Mouse (Mus musculus) skeletal muscle tissue, adult 2 months (tissue): ENCODE data around the gene Efl1.
A peak's percentile ranks its signal among the peaks of the same experiment; 100 is the strongest.

Experiments used
- DNase-seq: peaks from one replicate; pipeline ENCODE4 v3.0.0-alpha.2; 2012; ENCODE audit warnings: low read depth, low spot score

The Efl1 gene

DNA sequence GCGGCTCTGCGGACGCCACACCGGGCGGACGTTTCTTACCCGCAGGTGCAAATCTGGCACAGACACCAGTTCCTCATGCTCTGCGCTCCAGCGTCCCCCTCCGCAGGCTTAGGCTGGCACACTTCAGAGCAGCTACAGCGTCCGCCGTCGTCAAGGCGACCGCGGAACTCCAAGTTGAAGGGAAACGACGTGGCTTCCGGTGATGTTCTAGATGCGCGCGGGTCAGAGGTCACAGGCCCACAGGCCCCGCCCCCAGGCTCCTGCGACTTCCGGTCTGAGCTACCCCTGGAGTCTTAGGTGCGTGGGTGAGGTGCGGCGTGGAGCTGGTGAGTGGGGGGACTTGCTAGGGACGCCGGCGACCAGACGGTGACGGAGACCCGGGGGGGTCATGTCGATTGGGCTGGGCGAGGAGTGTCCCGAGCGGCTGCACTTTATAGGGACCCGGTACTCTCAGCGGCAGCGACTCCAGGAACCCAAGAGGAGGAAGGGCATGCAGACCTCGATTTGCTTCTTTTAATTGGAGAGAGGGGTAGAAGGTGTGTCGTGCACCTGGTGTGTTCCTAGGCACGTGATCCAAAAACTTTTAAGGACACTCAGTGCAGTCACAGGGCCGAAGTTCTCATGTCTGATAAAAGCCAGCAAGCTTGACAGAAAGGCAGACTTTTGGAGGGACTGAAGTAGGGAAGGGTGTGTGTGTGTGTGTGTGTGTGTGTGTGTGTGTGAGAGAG is at the start of gene Efl1, which contains the start of gene Saxo2:
Efl1 (plus strand) TSS at position 262 of the 728 bp plus-strand sequence.
Saxo2 (minus strand) TSS at position 176 of the 728 bp plus-strand sequence.
- DNase-seq = peak; percentile 88

DNA sequence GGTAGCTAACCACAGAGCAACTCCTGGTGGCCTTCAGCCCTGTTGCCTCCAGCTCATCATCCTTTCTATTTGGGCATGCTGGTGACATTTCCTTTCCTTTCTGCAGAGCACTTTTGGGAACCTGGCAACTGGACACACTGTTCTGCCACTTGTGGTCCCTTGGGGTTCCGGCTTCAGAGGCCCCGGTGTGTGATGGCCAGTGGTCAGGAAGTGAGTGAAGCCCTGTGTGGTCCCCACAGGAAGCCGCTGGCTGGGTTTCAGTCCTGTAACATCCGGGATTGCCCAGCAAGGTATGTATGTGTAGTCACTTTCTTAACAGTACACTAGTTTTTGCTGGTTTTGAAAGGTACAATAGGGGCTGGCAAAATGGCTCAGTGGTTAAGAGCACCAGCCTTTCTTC is 46.4 kb upstream of the Efl1 start:
- no peak for DNase-seq

DNA sequence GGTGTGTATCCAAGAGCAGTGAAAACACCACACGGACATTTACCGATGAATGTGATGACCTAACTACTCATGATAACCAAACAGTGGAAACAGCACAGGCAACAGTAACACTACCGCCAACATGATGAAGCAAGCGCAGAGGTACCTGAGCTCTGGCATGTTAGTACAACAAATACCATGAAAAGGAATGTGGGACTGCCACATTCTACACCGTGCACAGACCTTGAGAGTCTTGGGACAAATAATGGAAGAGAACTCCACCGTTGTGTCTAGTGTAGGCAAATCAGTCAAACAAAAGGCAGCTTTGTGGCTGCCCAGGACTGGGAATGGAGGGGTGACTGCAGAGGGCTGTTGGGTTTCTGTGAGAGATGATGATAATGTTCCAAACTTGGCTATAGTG is 43.0 kb upstream of the Efl1 start:
- DNase-seq = no peak

DNA sequence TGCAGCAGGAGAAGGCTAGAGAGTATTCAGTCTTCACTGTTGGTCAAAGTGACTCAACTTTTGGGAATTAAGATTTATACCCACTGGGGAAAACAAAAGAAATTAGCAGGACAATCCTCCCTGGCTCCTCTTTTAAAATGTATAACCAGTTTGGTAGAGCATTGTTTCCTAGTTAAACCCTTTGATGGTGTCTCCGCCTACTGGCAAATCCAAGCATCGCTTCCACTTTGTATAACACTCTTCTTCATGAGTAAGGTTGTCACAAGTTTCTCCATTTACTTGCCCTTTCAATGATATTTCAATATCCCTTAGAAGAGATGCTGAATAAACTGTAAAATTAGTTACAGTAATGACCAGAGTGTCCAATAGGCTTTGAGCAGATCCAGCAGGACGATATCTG is 38.8 kb upstream of the Efl1 start:
- no peak for DNase-seq

DNA sequence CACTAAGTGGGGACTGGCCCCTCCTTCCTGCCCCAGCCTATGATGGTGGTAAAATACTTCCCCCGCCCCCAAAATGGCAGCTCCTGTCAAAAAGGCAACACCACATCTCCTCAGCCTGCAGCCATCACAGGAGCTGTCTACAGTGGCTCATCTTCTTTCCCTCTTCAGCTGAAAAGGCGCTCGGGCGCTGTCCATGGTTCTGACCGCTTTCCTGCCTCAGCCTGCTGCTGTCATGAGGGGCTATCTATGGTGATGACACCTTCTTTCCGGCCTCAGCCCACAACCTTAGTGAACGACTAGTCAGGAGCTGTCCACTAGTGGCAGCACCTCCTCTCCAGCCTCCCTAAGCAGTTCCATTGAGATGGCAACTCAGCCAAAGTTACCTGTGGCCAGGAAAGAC is 23.1 kb upstream of the Efl1 start:
- no peak for DNase-seq

DNA sequence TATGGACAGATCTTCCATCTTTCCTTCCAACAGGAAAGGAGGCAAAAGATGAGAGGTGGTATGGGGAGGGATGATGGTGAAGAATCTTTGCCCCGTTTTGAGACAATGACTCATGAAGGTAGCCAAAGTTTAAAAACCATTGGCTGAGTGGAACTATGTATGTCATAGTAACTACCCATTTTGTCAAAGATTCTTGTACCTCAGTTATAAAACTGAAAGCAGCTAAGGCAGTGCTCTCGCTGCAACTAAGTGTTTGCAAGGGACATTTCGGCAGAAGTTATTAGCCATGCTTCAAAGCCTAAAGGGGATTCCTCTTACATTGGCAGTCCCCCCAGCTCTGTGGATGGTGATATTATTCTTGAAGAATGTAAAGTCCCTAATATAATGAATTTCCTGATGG is 1.2 kb upstream of the Efl1 start:
- DNase-seq = no peak

DNA sequence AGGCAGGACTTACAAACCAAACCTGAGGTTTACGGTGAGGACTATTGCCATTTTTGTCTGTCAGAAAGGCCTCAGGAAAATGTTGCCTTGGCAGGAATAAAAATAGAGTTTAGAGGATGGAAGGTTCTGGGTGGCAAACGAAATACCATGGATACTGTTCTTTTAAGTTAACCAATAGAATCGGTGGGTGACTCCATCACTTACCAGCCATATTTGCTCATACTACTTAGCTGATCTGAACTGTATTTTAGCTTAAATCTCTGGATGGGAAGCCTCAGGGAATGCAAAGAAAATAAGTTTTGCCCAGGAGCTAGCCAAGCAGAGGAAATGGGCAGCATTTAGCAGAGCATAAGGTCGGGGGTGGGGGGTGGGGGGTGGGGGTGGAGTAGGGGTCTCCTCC is 505 bp upstream of the Efl1 start:
- no peak for DNase-seq

DNA sequence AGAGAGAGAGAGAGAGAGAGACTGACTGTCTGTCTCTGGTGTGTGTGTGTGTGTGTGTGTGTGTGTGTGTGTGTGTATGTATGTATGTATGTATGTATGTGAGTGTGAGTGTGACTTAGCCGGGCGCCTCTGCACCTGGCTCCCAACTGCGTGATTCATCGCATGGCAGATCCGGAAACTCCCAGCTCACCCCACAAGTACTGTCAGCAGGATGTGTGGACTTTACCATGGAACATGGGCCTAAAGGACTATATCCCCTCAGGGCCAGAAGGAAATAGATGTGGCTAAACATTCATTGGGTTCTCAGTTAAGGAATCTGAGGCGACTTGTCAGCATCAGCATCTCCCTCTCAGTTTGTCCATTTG is 649 bp downstream of the Efl1 start:
- DNase-seq = no peak

DNA sequence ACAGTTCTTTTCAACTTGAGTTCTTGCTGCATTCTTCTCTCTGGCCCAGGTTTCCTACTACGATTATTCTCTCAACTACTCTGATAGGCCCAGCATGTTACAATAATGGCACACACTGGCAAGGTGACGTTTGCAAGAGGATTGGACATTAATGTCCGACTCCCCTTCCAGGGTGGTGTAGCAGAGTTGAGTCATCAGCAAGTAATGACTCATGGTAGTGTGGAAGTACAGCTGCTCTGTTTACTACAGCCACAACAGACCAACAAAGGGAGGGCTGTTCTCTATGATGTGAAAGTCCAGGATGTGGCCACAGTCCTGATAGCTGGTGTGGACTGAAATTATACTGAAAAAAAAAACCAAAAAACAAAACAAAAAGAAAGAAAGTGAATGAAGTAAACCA is 16.2 kb downstream of the Efl1 start:
- DNase-seq = no peak

DNA sequence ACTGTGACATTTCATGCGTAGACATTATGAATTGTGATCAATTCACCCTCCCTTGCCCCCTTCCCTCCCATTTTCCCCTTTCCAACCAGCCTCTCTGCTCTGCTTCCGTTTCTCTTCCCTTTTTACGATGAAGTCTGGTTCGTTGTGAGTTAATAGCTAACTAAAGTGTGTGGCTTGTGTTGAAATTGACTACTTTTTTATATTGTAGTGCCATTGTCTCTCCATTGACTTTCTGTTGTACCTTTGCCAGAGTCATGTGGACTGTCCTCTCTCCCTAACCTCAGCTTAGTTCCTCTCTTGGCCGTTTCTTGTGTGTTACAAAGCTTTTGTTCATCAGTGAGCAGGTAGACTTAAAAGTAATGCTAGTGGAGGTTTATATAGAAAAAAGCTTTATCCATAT is 27.6 kb downstream of the Efl1 start:
- no peak for DNase-seq

DNA sequence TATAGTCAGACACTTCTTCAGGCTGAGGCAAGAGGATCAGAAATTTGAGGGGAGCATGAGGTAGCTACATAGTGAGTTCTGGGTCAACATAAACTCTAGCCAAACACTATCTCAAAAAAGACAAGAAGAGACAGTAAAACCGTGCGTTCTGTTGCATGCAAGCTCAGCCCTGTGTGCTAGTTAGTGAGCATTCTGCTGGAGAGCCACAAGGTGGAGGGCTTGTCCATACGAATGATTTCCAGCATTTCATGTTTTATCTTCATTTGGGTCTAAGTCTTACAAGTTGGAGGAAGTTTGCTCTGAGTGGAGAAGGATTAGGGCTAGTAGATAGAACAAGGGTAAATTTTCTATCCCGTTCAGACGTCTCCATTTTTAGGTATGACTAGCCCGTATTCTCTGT is 28.4 kb downstream of the Efl1 start:
- DNase-seq = no peak

DNA sequence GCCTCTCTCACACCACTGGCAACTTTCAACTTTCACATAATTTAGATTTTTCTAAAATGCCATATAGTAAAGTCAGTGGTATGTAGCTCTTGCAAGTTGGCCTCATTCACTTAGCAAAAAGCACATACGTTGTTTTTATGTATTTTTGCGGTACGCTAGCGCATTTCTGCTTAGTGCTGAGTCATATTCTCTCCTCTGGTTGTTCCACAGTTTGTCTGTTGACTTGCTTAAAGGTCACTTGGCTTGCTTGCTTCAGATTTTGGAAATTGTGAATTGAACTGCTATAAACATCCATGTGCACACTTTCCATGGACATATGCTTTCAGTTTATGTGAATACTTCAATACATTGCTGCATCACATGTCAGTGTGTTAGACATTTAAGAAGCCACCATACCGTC is 31.5 kb downstream of the Efl1 start:
- DNase-seq = no peak

DNA sequence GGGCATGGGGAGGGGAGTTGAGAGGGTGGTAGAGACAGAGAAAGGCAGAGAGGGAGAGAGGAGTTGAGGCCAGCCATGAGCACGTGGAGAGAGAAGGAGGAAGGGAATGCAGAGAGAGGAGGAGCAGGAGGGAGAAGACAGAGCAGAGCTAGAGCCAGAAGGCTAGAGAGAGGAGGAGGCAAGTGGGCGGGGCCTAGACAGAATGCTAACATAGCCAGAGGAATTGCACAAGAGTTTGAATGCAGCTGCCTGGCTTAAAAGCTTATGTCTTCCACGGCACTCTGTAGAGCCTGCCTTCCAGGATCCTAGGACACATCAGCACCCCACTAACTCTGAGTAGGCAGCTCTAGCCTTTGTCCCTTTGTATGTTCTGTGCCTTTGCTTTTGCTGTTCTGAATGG is 40.3 kb downstream of the Efl1 start:
- peak; percentile 58 for DNase-seq

DNA sequence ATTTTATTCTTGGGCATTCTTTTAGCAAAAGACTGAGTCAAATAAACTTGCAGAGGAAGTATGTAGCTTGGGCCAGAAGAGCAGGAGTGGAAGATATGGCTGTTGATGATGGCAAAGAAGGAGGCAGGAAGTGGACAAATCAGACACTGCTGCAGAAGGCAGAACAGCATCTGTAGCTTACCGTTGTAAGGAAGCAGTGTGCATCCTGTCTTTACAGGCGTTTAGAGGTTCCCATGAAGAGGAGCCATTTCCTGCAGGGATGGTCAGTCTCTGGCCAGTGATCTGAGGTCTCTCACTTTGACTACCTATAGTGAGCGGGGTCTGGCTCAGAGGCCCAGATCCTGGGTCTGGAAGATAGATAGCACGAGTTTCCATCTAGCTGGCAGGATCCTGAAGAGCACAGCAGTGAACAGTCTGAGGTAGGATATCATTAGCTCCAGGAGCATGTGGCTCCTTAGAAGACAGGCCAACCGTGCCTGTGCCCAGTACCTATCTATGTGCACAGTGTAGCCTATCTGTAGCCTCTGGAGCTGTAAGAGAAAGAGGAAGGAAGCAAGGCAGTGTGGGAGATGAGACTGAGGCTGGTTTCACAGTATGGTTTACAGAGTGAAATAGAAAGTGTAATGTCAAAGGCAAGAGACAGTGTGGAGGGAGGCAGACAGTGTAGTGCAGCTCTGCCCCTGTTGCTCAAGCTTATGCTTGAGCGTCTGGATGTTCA is 42.8 kb downstream of the Efl1 start:
- DNase-seq = no peak

DNA sequence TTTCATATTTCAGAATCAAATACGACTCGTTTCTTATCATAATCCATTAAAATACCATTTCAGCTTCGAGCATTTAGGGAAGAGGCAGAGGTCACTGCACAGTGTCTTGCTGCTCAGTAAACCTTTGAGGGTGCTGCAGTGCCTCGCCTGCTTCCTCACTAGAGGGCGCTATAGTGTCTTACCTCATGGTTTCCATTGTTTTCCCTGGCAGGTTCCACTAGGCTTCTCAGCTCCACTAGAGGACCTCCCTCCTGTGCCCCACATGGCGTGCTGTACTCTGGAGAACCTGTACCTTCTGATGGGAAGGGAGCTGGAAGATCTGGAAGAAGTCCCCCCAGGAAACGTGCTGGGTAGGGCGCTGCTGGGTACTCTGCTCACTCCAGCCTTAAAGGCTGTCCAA is 49.3 kb downstream of the Efl1 start:
- no peak for DNase-seq

DNA sequence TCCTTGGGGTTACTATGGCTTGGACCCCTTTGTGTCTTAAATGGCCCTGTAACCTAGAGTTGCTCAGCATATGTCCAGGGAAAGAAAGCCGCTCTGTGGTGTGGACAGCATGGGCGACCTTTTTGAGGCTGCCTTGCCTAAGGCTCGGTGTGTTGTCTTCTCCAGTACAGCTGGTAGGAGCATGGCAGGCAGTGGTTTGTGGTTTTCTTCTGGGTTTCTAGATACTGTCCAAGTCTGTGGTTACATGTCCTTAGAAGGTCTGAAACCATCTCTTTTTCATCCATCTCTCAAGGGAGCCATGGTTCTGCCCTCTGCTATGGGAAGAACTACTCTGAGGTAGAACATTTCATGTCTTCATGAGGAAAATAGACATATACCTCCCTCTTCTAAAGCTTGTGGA is 50.6 kb downstream of the Efl1 start:
- DNase-seq = no peak

DNA sequence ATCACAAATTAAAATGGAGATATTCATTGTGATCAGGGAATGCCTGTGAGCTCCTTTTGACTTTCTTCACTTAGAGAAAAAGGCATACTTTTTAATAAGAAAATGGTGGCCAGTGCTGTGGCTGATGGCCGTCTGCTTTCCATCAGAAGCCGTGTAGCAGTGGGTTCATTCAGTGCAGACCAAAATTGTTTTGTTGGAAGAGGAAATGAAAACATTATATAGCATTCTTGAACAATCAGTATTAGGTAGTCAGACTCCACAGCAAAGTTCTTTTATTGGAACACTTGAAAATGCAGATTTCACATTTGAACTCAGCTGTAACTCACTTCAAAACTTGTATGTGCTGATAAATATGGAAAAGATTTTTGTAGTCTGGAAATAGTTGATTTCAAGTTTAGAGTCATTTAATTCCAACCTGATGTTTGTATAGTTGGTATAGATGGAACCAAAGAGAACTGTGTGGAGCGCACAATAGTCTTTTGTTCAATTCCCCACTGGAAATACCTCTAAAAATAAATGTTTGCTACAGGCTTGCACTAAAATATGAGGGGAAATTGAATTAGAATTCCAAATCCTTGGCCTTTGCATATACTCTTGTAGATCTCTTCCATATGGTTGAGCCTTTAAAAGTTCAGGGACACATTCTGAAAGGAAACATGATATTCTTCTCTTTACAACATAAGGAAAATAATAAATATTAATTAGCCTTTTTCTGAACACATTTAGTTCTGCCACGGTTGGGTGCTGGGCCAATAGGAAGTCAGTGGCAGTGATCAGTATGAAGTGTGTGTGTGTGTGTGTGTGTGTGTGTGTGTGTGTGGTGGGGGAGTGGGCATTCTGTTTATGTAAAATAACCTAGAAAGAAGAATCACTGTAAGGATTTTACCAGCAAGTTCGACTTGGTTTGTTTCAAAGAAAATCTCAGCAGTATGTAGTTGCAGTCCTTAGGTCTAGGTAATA is 54.2 kb downstream of the Efl1 start:
- no peak for DNase-seq

DNA sequence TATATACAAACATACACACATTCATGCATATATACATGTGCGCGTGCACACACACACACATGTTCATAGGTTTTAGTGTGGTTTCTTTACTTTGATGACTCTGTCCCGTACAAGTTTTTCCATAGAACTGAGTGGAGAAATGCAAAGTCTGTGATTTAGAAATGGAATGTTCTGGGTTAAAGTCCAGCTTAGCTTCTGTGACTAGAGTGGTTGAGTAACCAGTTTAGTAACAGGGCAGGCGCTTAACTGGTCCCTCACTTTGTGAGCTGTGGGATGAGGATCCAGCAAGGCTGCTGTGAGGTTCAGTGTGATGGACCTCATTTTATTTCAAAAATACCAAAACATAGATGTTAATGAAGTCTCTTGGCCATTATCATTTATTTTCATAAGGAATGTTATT is 60.8 kb downstream of the Efl1 start:
- no peak for DNase-seq

DNA sequence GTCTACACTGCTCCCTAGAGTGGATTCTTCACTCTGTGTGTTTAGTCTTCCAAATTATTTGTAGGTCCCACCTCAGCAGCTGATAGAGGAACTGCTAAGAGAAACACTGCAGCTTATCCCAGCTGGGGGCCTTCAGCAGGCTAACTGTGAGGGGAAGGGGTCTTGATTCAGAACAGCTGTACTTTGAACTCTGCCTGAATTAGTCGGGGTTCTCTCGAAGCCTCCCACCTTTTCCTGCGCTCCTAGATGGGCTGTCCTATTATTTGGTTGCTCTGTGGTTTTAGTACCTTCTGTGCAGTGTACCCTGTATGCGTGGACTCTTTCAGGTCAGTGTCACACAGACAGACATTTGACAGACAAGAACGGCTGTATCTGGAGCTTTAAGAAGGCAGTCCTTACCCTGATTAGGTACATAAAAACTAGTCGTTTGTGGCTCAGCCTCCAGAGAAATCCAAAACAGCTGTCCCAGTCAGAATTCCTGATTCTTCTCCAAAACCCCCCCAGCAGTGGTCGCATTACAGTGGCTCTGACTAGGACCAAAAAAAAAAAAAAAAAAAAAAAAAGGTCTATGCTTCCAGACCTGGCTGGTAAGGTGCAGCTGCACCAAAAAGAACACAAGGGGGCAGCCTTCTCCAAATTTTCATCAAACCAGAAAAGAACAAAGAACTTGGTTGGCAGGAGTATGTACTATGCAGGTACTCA is 66.9 kb downstream of the Efl1 start:
- peak; percentile 15 for DNase-seq

DNA sequence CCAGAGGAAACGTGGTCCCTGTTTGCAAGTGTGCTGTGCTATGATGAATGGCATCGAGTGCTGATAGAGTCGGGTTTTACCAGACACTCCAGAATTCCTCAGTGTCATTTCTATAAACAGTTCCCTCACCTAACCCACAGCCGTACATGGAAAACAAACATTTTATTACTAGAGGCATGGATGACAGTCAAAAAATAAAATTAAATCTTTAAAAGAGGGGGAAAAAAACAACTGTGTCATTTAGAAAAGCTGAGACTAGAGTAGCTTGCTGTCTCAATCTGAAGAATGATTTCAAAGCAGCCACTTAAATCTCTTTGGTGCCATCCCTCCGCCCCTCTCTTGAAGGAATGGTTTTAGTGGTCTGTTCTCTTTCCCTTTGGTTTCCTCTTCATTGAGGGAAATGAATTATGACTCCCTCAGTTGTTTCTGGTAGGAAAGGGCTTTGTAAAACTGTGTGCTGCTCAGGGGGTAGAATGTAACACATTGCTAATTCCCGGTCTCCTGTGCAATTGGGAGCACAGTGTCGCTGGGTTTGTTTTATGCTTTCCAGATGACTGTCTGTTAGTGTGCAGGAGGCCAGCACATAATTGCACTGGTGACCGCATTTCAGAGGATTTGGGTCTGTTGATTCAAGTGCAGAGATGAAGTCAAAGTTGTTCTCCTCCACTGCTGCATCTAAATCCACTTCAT is 67.6 kb downstream of the Efl1 start:
- no peak for DNase-seq

DNA sequence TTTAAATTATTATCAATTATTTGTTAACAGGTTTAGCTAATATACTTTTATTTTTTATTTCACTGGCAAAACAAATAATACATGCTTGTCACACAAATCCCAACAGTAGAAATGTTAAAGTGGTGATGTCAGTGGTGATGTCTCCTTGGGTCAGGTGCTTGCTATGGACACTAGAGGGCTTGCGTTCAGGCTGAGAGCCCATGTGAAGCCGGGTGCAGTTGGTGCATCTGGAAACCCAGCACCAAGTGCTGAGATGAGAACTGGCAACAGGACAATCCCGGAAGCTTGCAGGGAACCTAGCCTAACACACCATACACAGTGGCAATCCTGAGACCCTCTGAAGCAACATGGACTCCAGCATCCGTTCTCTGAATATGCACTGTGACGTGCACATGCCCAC is 70.9 kb downstream of the Efl1 start:
- DNase-seq = peak; percentile 59
